Mouse (Mus musculus): ENCODE measurements around the gene Rassf3.

Rassf3 gene

GRCm38 (mm10) chr10:121409717-121410116, 66.4 kb downstream of the Rassf3 start:
- DNase-seq (ENCODE audit: low spot score in 2 of 2), result peak in 1 of 2 experiments; percentile 59

DNA sequence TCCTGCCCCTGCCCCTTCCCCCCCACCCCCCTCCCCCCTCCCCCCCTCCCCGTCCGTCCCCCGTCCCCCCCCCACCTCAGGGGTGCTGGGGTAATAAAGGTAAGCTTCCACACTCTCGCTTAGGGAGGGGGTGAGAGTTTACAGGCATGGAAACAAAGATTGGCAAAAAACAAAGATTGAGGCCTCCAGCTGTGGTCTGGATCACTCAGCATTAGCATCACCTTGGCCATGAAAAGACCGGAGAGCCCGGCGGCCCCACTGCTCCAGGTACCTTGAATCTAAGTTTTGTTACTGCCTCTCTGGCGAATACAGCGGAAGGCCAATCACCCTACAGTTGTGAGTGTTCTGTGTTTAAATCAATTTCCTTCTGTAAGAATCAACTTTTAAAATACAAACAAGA, 72.2 kb downstream of the Rassf3 start:
- DNase-seq (ENCODE audit: low spot score in 2 of 2), result no peak

- DNase-seq (ENCODE audit: low spot score in 2 of 2), result no peak
Observed at GRCm38 (mm10) chr10:121403104-121403503, 73.0 kb downstream of the Rassf3 start.

DNA sequence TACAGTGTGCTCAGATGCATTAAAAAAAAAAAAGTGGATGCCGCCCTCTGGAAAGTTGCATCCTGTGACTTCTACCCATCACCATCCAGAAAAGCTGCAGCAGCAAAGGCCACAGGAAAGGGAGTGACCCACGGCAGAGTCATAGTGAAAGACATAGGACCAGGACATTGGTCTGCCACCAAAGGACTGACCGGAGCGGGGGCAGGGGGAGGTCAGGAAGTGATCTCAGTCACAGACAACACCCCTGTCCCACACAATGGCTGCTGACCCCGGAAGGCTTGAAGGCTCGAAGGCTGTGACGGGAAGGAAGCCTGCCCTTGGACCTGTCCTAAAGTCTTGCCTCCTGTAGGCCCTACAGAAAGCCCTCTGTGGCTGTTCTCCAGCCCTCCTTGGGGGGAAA, 75.1 kb downstream of the Rassf3 start:
- no peak for DNase-seq (ENCODE audit: low spot score in 2 of 2)

DNA sequence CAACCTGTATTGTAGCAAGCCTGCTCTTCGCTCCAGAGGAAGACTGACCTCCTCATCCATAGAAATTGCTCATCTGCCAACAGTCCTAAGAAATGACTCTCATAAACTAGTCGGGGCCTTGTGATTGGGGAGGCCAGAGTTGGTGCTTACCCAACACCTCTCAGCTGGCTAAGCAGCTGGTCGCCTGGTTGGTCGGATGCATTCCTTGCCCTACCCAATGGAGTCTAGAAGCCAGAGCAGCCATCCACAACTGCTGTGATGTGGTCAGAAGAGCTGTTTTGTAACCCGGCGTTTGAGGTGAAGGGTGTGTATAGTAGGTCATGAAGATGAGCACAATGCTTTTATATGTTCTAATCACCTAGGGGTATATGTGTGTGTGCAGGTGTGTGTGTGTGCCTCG, 77.5 kb downstream of the Rassf3 start:
- no peak for DNase-seq (ENCODE audit: low spot score in 2 of 2)

DNA sequence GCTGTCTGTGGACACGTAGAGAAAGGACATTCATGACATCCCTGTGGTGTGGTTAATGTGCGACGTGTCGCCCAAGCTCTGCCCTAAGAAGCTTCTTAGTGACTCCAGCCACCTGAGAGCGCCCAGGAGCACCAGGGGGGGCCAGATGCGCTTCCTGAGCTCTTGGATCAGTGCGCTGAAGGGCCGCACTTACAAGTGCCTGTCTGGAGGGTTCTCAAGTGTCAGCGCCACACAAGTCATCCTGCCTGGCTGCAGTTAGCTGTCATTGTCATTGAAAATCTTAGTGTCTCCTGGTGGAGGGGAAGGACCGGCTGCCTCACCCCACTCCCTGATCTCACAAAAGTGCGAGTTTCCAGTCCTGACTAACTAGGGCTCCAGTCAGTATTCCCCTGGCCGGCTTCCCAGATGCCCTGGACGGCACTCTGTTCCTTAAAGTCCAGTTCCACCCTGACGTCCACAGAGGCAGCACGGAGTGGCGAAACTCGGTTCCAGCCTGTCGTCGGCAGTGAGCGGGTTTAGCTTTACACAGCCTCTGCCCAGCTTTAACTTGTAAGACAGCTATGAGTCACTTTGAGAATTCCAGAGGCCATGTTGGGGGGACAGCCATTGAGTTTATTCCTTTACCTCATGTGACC, 80.5 kb downstream of the Rassf3 start:
- no peak for DNase-seq (ENCODE audit: low spot score in 2 of 2)

GRCm38 (mm10) chr10:121394789-121395325, 81.3 kb downstream of the Rassf3 start:
- no peak for DNase-seq (ENCODE audit: low spot score in 2 of 2)

DNA sequence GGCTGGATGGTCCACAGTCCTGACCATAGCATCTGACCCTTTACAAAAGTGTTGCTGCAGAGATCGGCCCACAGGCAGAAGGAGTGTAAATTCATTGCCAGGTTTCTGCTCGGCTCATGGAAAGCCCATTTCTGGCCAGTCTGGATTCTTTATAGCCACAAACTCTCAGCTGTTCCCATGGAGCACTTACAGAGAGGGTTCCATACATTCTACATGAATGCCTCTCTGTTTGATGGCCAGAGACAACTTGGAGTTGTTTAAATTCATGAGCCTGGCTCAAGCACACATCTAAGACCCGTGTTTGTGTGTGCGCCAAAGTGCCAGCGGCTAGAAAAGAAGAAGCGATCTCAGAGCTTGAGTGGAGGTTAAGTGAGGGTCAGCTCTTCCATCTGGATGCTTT, 81.9 kb downstream of the Rassf3 start:
- DNase-seq (ENCODE audit: low spot score in 2 of 2), result no peak

- no peak for DNase-seq (ENCODE audit: low spot score in 2 of 2)
Observed at GRCm38 (mm10) chr10:121391901-121392300, 84.2 kb downstream of the Rassf3 start.

DNA sequence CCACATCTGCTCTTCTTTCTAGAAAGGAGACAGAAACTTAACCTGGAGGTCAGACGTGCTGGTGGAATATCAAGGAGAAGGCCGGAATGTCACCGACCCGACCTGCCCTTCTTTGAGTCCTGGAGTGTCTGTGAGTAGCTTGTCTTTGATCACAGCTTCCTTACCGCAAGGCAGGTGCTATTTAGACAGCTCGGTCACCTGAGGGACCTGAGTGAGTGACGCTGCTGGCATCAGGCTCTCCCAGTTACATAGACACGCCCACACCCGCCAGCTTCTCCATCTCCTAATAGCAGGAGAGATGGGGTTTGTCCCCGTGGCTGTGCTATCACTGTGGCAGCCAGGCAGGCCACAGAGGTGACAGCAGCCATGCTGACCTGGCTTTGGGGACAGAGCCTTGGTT, 85.5 kb downstream of the Rassf3 start:
- DNase-seq (ENCODE audit: low spot score in 2 of 2), result no peak

- DNase-seq (ENCODE audit: low spot score in 2 of 2), result no peak
Observed at GRCm38 (mm10) chr10:121386347-121386746, 89.8 kb downstream of the Rassf3 start.

- no peak for DNase-seq (ENCODE audit: low spot score in 2 of 2)
Observed at GRCm38 (mm10) chr10:121385695-121386094, 90.5 kb downstream of the Rassf3 start.

- no peak for DNase-seq (ENCODE audit: low spot score in 2 of 2)
Observed at GRCm38 (mm10) chr10:121384710-121385109, 91.4 kb downstream of the Rassf3 start.

DNA sequence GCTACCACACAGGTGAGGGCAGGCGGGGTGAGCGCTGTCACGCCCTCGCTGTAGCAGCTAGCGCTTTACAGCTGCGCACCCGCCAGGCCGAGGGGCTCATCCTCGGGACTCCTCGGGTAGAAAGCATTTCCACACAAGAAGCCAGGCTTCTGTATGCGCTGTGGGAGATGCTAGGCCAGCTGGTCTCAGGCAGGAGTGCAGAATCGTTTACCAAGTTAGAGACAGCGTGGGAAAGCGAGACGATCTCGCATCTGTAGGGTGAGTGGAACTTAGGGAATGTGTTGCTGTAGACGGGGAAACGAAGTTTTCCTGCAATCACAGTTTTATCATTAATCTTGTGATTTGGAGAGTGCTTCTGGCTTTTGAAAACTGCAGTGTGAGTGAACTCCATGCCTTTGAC, 94.9 kb downstream of the Rassf3 start:
- no peak for DNase-seq (ENCODE audit: low spot score in 2 of 2)

- DNase-seq (ENCODE audit: low spot score in 2 of 2), result no peak
Observed at GRCm38 (mm10) chr10:121379387-121379786, 96.8 kb downstream of the Rassf3 start.

GRCm38 (mm10) chr10:121376530-121377271, 99.4 kb downstream of the Rassf3 start:
- no peak for DNase-seq (ENCODE audit: low spot score in 2 of 2)

DNA sequence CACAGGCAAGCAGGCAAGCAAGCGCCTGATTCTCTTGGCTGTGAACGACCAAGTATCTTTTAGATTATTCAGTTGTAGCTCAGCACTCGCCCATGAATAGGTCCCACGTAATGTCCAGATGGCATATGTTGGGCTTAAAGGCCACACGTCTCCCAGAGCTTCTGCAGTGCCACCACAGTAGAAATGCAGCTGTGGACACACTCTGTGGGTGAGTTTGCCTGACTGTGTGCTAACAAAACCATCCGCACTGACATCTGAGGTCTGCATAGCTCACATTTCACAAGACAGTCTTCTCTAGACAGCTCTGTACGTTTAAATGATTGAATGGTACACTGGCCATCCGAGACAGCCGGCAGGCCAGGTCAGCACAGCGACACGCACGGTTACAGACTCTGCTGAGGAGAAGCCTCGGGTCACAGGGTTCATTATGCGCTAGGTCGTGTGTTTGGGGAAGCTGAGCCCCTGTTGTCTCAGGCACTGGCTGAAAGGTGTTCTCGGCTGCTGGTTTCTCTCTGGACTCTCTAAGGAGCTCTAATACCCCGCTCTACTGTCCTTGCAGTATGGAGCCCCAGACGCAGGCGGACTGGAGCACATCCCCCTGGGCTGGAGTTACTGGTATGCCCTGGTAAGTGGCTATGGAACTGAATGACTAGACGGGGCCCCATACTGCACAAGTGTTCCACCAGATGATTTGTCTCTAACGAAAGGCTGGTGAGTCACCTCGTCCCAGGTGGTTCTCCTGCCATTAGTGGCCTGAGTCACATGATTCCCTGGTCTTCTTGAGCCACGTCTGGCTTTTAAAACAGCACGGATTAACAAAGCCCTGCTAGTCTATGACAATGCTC, 100.3 kb downstream of the Rassf3 start:
- no peak for DNase-seq (ENCODE audit: low spot score in 2 of 2)

DNA sequence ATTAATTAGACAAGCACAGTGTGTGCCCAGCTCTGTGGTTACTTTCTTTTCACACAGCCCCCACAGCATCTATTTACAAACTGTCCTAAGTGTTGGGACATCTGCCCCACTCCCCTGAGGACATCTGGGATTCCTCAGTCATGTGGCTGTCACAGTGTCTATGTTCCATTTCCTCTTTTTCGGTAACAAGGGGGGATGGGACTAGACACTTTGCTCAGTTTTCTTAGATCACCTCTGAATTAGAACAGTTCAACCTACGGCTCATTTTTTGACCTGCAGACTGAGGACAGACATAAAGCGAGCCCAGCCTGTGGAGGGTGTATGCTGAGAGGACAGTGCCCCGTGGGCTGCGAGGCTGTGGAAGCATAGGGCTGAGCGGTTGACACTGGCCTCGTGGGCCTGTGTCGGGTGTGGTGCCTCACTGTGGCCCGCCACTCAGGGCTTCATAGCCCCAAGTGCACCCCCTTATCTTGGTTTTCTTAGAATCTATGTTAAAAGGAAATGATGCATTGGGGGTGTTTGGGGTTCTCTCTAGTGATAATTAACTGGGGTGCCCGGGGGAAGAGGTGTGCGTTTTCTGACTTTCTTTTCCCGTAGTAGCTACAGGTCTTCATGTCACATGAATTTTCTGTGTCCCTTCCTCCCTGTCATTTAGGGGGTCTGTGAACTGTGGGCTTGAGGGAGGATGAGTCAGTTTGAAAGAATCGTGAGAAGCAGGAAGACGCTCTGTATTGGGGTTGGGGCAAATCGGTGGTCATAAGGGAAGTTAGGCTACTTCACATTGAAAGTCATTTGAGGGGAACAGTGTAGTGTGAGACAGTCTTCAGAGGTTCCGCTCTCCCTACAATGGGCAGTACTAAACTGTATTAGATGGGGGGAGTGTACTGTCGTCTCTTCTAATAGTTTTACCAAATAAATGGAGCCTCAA, 101.2 kb downstream of the Rassf3 start:
- DNase-seq (ENCODE audit: low spot score in 2 of 2), result no peak

GRCm38 (mm10) chr10:121374013-121374412, 102.1 kb downstream of the Rassf3 start:
- DNase-seq (ENCODE audit: low spot score in 2 of 2), result no peak

DNA sequence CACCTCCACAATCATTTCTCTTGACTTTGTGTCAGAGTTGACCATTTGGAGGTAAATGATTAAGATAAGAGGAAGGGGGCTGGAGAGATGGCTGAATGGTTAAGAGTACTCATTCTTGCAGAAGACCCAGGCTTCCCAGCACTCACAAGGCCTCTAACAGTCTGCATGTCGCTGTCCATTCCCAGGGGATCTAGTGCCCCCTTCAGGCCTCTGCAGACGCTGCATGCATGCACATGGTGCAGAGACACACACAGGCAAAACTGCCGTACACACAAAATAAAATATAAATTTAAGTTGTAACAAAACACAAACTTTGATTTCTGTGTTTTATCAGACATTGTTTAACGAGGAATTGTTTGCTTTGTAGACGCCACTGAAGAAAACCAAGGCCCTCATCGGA, 105.4 kb downstream of the Rassf3 start:
- no peak for DNase-seq (ENCODE audit: low spot score in 2 of 2)

- no peak for DNase-seq (ENCODE audit: low spot score in 2 of 2)
Observed at GRCm38 (mm10) chr10:121368783-121369465, 107.2 kb downstream of the Rassf3 start.
